In the genomic region with DNA sequence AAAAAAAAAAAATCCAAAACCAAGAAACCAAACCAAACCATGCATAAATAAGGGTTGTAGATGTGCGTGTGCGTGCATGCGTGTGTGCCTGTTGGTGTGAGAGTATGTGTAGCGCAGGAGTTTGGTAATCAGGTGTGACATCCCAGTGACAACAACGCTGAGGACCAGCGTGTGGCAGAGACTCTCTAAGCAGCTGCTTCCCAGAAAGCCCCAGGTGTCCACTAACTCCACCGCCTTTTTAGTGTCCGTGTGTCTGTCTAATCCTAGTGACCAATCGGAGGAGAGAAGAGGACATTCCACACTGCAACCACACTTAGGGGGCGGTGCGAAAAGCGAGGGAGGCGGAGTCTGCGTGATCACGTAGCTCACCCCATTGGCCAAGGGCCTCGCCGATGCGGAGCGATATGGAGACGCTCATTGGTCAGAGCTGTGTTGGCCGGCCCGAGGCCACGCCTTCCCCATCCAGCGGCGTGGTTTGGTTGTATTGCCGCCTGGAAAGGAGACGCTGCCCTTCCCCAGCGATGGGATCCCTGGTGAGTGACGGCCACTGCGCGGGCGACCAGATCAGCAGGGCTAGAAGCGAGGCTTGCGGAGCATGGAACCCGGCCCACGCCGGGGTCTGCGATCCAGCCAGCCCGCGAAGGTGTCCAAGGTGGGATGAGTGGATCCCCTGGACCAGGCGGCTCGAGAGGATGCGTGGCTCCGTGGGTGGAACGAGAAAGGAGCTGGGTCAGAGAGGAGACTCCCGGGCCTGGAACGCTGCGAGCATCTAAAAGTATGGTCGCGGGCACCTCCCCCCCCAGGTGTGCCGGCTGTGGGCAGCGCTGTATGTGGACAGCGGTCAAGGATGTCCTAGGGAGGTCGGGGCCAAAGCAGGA, we compare ENCODE assay signal across 8 mouse cellular contexts. TPM values are rescaled to one million over a fixed set of nuclear protein-coding genes. Genes with fewer than 3 reads are reported as not detected.
DNase-seq lines count a peak whose midpoint lies in the region; ATAC-seq lines count a peak whose summit lies in the region.

A gene (plus strand): TSS at position 461 of the 878 bp plus-strand sequence.

- H3K27me3 ChIP-seq in heart, embryonic 13.5 days (replicated peaks): no peaks in the 10 kb centered on the region
- no peaks in the 10 kb centered on the region for H3K27me3 ChIP-seq in liver, embryonic 12.5 days (replicated peaks)
- no peaks in the 10 kb centered on the region for H3K27me3 ChIP-seq in stomach, embryonic 15.5 days (replicated peaks)

- peak within 1 kb of the TSS; percentile 73 for H3K4me3 ChIP-seq in brown adipose tissue, adult 24 weeks (ENCODE audit: insufficient read depth, low read depth, low read length)
- peak within 1 kb of the TSS; percentile 85 for H3K4me3 ChIP-seq in heart, embryonic 13.5 days
- peak within 1 kb of the TSS; percentile 92 for H3K4me3 ChIP-seq in liver, embryonic 12.5 days
- H3K4me3 ChIP-seq in stomach, embryonic 15.5 days (replicated peaks): peak within 1 kb of the TSS; percentile 64

- H3K9me3 ChIP-seq in heart, embryonic 13.5 days: no peaks in the 10 kb centered on the region
- 0 out of 2 replicates have a peak, but pooled peaks cover 4% of the 10 kb centered on the region for H3K9me3 ChIP-seq in liver, embryonic 12.5 days (replicated peaks)
- H3K9me3 ChIP-seq in stomach, embryonic 15.5 days: no peaks in the 10 kb centered on the region

- ATAC-seq in heart, embryonic 13.5 days (ENCODE audit: extremely low read depth, insufficient number of reproducible peaks, low FRiP score, low TSS enrichment): peak; percentile 99
- ATAC-seq in liver, embryonic 12.5 days: peak; percentile 97
- ATAC-seq in stomach, embryonic 15.5 days (ENCODE audit: insufficient read depth, low FRiP score, low read depth): peak; percentile 100

- under 1% methylated on average over 54 of the region's 54 CpGs for WGBS in heart, embryonic 13.5 days
- WGBS in liver, embryonic 12.5 days (ENCODE audit: insufficient replicate concordance): under 1% methylated on average over 54 of the region's 54 CpGs
- under 1% methylated on average over 54 of the region's 54 CpGs for WGBS in stomach, embryonic 15.5 days

- H3K9ac ChIP-seq in heart, embryonic 13.5 days: peak within 1 kb of the TSS; percentile 85
- H3K9ac ChIP-seq in liver, embryonic 12.5 days: peak within 1 kb of the TSS; percentile 91
- H3K9ac ChIP-seq in stomach, embryonic 15.5 days: peak within 1 kb of the TSS; percentile 74

- DNase-seq in CD4-positive, CD25-positive, alpha-beta regulatory T cell, adult 2 months (ENCODE audit: low read depth, low spot score): peak; percentile 98
- DNase-seq in fat pad, adult 2 months (ENCODE audit: extremely low read depth, low read depth, low spot score): peak; percentile 89
- DNase-seq in kidney, postnatal 10 days: peak; percentile 99
- peak; percentile 96 to 98 for DNase-seq in natural killer cell, adult 2 months (ENCODE audit: low spot score in 2 of 2)

- no peaks in the 10 kb centered on the region for H3K4me1 ChIP-seq in brown adipose tissue, adult 24 weeks (ENCODE audit: control insufficient read depth, insufficient read depth, insufficient read length, low read length)
- H3K4me1 ChIP-seq in heart, embryonic 13.5 days: peaks cover 25% of the 10 kb centered on the region
- H3K4me1 ChIP-seq in liver, embryonic 12.5 days: peaks cover 35% of the 10 kb centered on the region
- peaks cover 19% of the 10 kb centered on the region for H3K4me1 ChIP-seq in stomach, embryonic 15.5 days

- peak within 1 kb of the TSS; percentile 85 for H3K4me2 ChIP-seq in heart, embryonic 13.5 days
- peak within 1 kb of the TSS; percentile 94 for H3K4me2 ChIP-seq in liver, embryonic 12.5 days
- H3K4me2 ChIP-seq in stomach, embryonic 15.5 days: peak within 1 kb of the TSS; percentile 87

- H3K36me3 ChIP-seq in heart, embryonic 13.5 days: peaks cover 26% of the 10 kb centered on the region
- H3K36me3 ChIP-seq in liver, embryonic 12.5 days: peaks cover 30% of the 10 kb centered on the region
- peaks cover 9% of the 10 kb centered on the region for H3K36me3 ChIP-seq in stomach, embryonic 15.5 days

- peak within 1 kb of the TSS; percentile 45 for H3K27ac ChIP-seq in brown adipose tissue, adult 24 weeks (replicated peaks; ENCODE audit: low read depth, low read length)
- H3K27ac ChIP-seq in heart, embryonic 13.5 days (replicated peaks): peak within 1 kb of the TSS; percentile 90
- H3K27ac ChIP-seq in liver, embryonic 12.5 days: peak within 1 kb of the TSS; percentile 75
- peak within 1 kb of the TSS; percentile 77 for H3K27ac ChIP-seq in stomach, embryonic 15.5 days

RNA-seq across cellular contexts. Expression of the gene that starts here (rescaled TPM):
- polyA plus RNA-seq in brown adipose tissue, adult 24 weeks (2012; ENCODE audit: insufficient read depth, insufficient read length, missing spikeins): 77.1 and 78.5 TPM in 2 replicates
- polyA plus RNA-seq in heart, embryonic 13.5 days (2015; fragmentation: Nextera tagmentation; extraction: Ambion mirVana): 28.9 and 31.4 TPM in 2 replicates
- polyA plus RNA-seq in liver, embryonic 12.5 days (2016; fragmentation: Nextera tagmentation; extraction: Ambion mirVana): 12.7 and 13.6 TPM in 2 replicates
- 20.8 and 24.3 TPM in 2 replicates for polyA plus RNA-seq in stomach, embryonic 15.5 days (2015; fragmentation: Nextera tagmentation; extraction: Ambion mirVana)

Comparison
In these comparisons a context has a peak if more than half of its experiments do, and no peak if none do; other contexts are left out.
1. Peak in every context shown above with its lines: DNase-seq, ATAC-seq, H3K4me3 ChIP-seq and H3K27ac ChIP-seq.